8 mouse cellular contexts compared by ENCODE assay signal in genomic region chr8:81768313-81768675, GRCm38 (mm10).
DNase-seq lines count a peak whose midpoint lies in the region; ATAC-seq lines count a peak whose summit lies in the region.

No protein-coding gene starts in this region.

- no peak overlapping the region for H3K4me3 ChIP-seq in forebrain, embryonic 12.5 days (replicated peaks)
- no peak overlapping the region for H3K4me3 ChIP-seq in forebrain, embryonic 16.5 days (replicated peaks; ENCODE audit: low read length)

- H3K27ac ChIP-seq in forebrain, embryonic 12.5 days = no peak overlapping the region
- no peak overlapping the region for H3K27ac ChIP-seq in forebrain, embryonic 16.5 days (ENCODE audit: low read length)

- WGBS in forebrain, embryonic 12.5 days = 43% methylated on average over 2 of the region's 2 CpGs
- 41% methylated on average over 2 of the region's 2 CpGs for WGBS in forebrain, embryonic 16.5 days

- H3K4me2 ChIP-seq in forebrain, embryonic 12.5 days = peak overlapping the region; percentile 32
- H3K4me2 ChIP-seq in forebrain, embryonic 16.5 days (ENCODE audit: low read length) = no peak overlapping the region

- H3K27me3 ChIP-seq in forebrain, embryonic 12.5 days = no peaks in the 10 kb centered on the region
- no peaks in the 10 kb centered on the region for H3K27me3 ChIP-seq in forebrain, embryonic 16.5 days (replicated peaks; ENCODE audit: control insufficient read depth, insufficient read depth, low read length)

- ATAC-seq in forebrain, embryonic 12.5 days (ENCODE audit: low FRiP score) = no peak
- no peak for ATAC-seq in forebrain, embryonic 16.5 days

- H3K4me1 ChIP-seq in forebrain, embryonic 12.5 days = peaks cover 20% of the 10 kb centered on the region
- peaks cover 9% of the 10 kb centered on the region for H3K4me1 ChIP-seq in forebrain, embryonic 16.5 days (replicated peaks; ENCODE audit: control insufficient read depth, insufficient read depth, low read length)

- DNase-seq in embryo, embryonic 11 days = peak; percentile 77
- peak; percentile 15 to 21 for DNase-seq in kidney, postnatal 36 days
- peak; percentile 27 for DNase-seq in neural tube, embryonic 10.5 days (ENCODE audit: extremely low spot score, low spot score)
- DNase-seq in cerebellum, adult 11-12 months = no peak
- no peak for DNase-seq in left cerebral cortex, postnatal 25 days (ENCODE audit: low spot score in 2 of 2)
- no peak for DNase-seq in cerebellum, adult 9-11 months

- H3K9me3 ChIP-seq in forebrain, embryonic 12.5 days = no peaks in the 10 kb centered on the region
- H3K9me3 ChIP-seq in forebrain, embryonic 16.5 days (ENCODE audit: control insufficient read depth, low read length) = no peaks in the 10 kb centered on the region

- intact Hi-C loops in left cerebral cortex, postnatal 25 days (cut with DNase I) = no loop called here

- H3K36me3 ChIP-seq in forebrain, embryonic 12.5 days (replicated peaks) = no peaks in the 10 kb centered on the region
- no peaks in the 10 kb centered on the region for H3K36me3 ChIP-seq in forebrain, embryonic 16.5 days (ENCODE audit: control insufficient read depth, insufficient read depth)

- H3K9ac ChIP-seq in forebrain, embryonic 12.5 days = no peak overlapping the region
- no peak overlapping the region for H3K9ac ChIP-seq in forebrain, embryonic 16.5 days (replicated peaks; ENCODE audit: low read depth, low read length)

Comparison
In these comparisons a context has a peak if more than half of its experiments do, and no peak if none do; other contexts are left out.
1. DNase-seq: peak in embryo, embryonic 11 days (single experiment), kidney, postnatal 36 days (2 of 2) and neural tube, embryonic 10.5 days (single experiment); none in cerebellum, adult 11-12 months (single experiment), left cerebral cortex, postnatal 25 days (0 of 2) and cerebellum, adult 9-11 months (single experiment).